Mouse (Mus musculus) embryonic facial prominence, embryonic 15.5 days (tissue): Measurements from ENCODE around the gene Galnt6. TPM values are rescaled to one million over a fixed set of nuclear protein-coding genes. Genes with fewer than 3 reads are reported as not detected.
"Not testable (repeated sequence)": the region's sequence is repeated elsewhere in the genome, so short reads cannot be mapped to it uniquely, and the experiment has no call there.

ENCODE experiments used
- ATAC-seq: fragments of 200-750 bp; cut with Nextera tagmentation; 2 replicates; pipeline ENCODE4 v1.8.0; 2017; ENCODE audit warnings: low read depth, moderate TSS enrichment; ENCODE audit not compliant: insufficient number of reproducible peaks, low FRiP score, low TSS enrichment
- H3K27ac ChIP-seq: fragments of 300-500 bp; sonication (generic); replicated peaks from 2 replicates; pipeline ENCODE4 v1.5.1; 2015; ENCODE audit warnings: mild to moderate bottlenecking, inconsistent platforms
- H3K27me3 ChIP-seq: fragments of 300-500 bp; sonication (generic); 2 replicates; pipeline ENCODE4 v1.6.1; 2015; ENCODE audit warnings: inconsistent platforms
- H3K36me3 ChIP-seq: fragments of 300-500 bp; sonication (generic); 2 replicates; pipeline ENCODE4 v1.6.1; 2015; ENCODE audit warnings: mild to moderate bottlenecking, inconsistent platforms
- H3K4me1 ChIP-seq: fragments of 300-500 bp; sonication (generic); 2 replicates; pipeline ENCODE4 v1.6.1; 2015; ENCODE audit warnings: inconsistent platforms
- H3K4me2 ChIP-seq: fragments of 300-500 bp; sonication (generic); replicated peaks from 2 replicates; pipeline ENCODE4 v1.6.1; 2015; ENCODE audit warnings: mild to moderate bottlenecking, inconsistent platforms
- H3K4me3 ChIP-seq: fragments of 300-500 bp; sonication (generic); replicated peaks from 2 replicates; pipeline ENCODE4 v1.5.1; 2015; ENCODE audit warnings: mild to moderate bottlenecking, inconsistent platforms
- H3K9ac ChIP-seq: fragments of 300-500 bp; sonication (generic); 2 replicates; pipeline ENCODE4 v1.6.1; 2015; ENCODE audit warnings: inconsistent platforms
- H3K9me3 ChIP-seq: fragments of 300-500 bp; sonication (generic); replicated peaks from 2 replicates; pipeline ENCODE4 v1.6.1; 2016; ENCODE audit warnings: inconsistent platforms
- WGBS: fragments of 180-500 bp; shearing (Covaris S2); methylation state at CpG from one replicate; pipeline ENCODE4 v1.1.7; 2015; 5-methylcytosine and 5-hydroxymethylcytosine counted together
- polyA plus RNA-seq: library from polyadenylated mRNA; unstranded; fragments of >200 nt; fragmentation: Nextera tagmentation; extraction: Ambion mirVana; gene quantifications from 2 replicates; pipeline ENCODE4 v1.2.1, GENCODE M21; 2015

The Galnt6 gene
- polyA plus RNA-seq = 4.0 and 4.5 TPM in 2 replicates

- no peak for ATAC-seq
- Histone ChIP-seq H3K36me3 (no peaks in the 10 kb centered on the region), H3K27me3 (peaks cover 38% of the 10 kb centered on the region), H3K4me1 (peaks cover 14% of the 10 kb centered on the region), H3K9ac (no peak within 1 kb of the TSS), H3K4me3 (peak within 1 kb of the TSS; percentile 39), H3K27ac (no peak within 1 kb of the TSS), H3K4me2 (peak within 1 kb of the TSS; percentile 58), H3K9me3 (no peaks in the 10 kb centered on the region)
- WGBS = 4% methylated on average over 55 of the region's 57 CpGs
Observed at GRCm38 (mm10) chr15:100729281-100729985, at the start of gene Galnt6. TSS of gene Galnt6 (minus strand) at chr15:100729376.

DNA sequence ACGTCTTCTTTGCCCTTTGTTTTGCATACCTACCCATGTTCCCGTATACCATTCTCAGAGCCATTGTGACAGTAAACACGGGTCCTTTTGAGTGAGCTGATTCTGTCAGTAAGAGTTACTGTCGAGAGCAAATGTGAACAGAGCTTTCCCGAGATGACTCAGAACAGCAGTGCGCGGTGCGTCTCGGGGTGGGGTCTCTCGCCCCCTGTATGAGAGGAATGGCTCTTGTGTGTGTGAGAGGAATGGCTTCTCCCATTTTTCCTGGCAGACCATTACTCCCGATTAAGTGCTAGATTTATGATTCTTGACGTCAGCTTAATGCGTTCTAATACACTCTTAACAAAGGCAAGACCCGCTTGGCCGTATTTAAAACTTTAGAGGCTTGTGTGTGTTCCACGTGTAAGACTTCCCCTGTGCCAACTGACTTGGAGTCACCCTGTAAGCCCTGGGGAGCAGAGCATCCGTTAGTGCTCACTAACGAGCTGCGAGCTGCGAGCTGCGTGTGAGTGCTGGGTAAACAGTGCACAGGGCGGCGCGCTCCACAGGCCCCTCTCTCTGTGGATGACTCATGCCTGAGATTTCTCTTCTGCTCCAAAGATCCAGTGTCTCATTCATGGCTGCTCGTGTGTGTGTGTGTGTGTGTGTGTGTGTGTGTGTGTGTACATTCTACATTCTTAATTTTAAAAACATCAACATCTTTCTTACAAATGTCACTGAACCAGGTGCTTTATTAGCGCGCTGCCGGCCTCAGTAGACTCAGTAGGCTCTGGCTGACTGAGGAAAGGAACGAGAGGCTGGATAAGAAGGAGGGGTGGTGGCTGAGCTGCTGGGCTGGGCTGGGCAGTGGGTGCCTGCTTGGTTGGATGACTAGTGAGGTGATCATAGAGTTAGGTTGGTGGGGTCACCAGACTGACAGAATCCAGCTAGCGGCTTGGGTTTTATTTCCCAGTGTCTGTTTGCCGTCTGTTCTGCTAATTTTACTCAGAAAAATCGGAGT is 48.1 kb upstream of the Galnt6 start:
- no peak overlapping the region for H3K4me2 ChIP-seq
- WGBS = 65% methylated on average over 32 of the region's 32 CpGs
- ATAC-seq = peak; percentile 48; the same call in 1 of the 2 replicates

GRCm38 (mm10) chr15:100776424-100776823 is 47.2 kb upstream of the Galnt6 start:
- H3K9me3 ChIP-seq = no peaks in the 10 kb centered on the region
- no peak overlapping the region for H3K4me3 ChIP-seq
- H3K4me2 ChIP-seq = no peak overlapping the region
- H3K36me3 ChIP-seq = no peaks in the 10 kb centered on the region
- no peak overlapping the region for H3K9ac ChIP-seq
- WGBS = 83% methylated on average over 3 of the region's 3 CpGs
- ATAC-seq = no peak
- H3K4me1 ChIP-seq = peaks cover 8% of the 10 kb centered on the region; the same call in 1 of the 2 replicates
- H3K27ac ChIP-seq = no peak overlapping the region
- no peaks in the 10 kb centered on the region for H3K27me3 ChIP-seq

More for the DNA sequence above, 48.1 kb upstream of the Galnt6 start:
- H3K27me3 ChIP-seq = no peaks in the 10 kb centered on the region
- H3K27ac ChIP-seq = no peak overlapping the region
- no peak overlapping the region for H3K4me3 ChIP-seq
- H3K36me3 ChIP-seq = no peaks in the 10 kb centered on the region
- H3K4me1 ChIP-seq = peaks cover 8% of the 10 kb centered on the region; the same call in 1 of the 2 replicates
- no peaks in the 10 kb centered on the region for H3K9me3 ChIP-seq
- no peak overlapping the region for H3K9ac ChIP-seq

DNA sequence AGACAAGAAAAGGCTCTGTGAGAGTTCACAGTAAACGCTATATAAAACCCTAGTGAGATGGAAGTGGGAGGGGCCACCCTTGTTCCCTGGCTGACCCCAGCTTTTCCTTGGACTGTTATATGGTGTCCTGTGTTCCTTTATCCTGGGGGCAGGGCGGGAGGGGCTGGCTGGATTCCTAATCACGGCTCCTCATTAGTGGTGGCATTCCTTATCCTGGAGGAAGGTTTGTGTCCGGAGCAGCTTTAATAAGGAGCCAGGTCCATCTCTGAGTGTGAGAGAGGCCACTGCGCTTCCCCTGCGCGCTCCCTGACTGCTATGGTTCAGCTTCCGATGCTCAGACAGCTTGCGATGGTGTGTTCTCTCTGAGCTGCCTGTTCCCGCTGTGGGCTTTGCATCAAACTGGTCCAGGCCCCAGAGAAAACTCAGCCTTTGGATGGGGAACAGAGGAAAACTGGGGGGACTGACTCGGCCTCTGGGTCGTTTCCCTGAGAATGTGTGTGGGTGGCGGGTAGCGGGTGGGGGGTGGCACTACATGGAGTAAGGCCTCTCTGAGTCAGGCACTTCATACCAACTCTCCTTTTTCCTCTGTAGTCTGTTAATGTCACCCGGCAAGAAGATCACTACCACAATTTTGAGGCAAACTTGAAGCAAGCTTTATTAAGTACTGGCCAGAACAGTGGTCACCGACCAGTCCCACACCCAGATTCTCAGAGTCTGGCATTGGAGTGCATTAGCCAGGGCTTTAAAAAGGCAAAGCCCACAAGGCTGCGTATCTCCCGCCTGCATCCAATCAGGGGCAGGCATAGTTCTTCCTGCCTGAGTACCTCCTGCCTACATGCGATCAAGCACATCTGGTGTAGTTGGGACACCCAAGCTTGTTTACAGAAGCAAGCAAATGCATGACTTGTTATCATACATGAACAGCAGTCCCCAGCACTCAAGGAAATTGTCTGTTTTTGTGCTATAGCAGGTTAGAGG is 46.3 kb upstream of the Galnt6 start:
- peaks cover 8% of the 10 kb centered on the region; the same call in 1 of the 2 replicates for H3K4me1 ChIP-seq
- no peak overlapping the region for H3K9ac ChIP-seq
- ATAC-seq = no peak
- 36% methylated on average over 19 of the region's 19 CpGs for WGBS
- no peaks in the 10 kb centered on the region for H3K36me3 ChIP-seq
- H3K27ac ChIP-seq = no peak overlapping the region
- H3K4me3 ChIP-seq = no peak overlapping the region
- no peak overlapping the region for H3K4me2 ChIP-seq
- no peaks in the 10 kb centered on the region for H3K27me3 ChIP-seq
- no peaks in the 10 kb centered on the region for H3K9me3 ChIP-seq

GRCm38 (mm10) chr15:100773859-100774258 is 44.7 kb upstream of the Galnt6 start:
- ATAC-seq, H3K27ac ChIP-seq, H3K4me1 ChIP-seq, H3K36me3 ChIP-seq, H3K4me3 ChIP-seq, H3K9me3 ChIP-seq, H3K27me3 ChIP-seq, H3K4me2 ChIP-seq, H3K9ac ChIP-seq: not testable (repeated sequence)
- WGBS = 95% methylated on average over 6 of the region's 6 CpGs

DNA sequence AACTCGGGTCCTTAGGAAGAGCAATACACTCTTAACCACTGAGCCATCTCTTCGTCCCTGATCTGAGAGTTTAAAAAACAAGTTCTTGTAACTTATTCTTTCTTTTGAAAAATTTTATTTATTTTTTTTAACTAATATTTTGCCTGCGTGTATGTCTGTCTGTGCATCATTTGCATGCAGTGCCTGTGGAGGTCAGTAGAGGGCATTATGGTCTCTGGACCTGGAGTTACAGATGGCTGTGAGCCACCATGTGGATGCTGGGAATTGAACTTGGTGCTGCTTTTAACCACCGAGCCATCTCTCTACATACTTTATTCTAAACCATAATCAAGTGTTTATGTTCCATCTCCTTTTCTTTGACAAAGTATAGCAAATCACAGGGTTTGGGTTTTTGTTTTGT is 43.5 kb upstream of the Galnt6 start:
- Histone ChIP-seq H3K9me3 (no peaks in the 10 kb centered on the region), H3K4me3 (no peak overlapping the region), H3K27me3 (no peaks in the 10 kb centered on the region), H3K4me2 (no peak overlapping the region), H3K9ac (no peak overlapping the region), H3K27ac (no peak overlapping the region), H3K4me1 (peaks cover 6% of the 10 kb centered on the region; the same call in 1 of the 2 replicates), H3K36me3 (no peaks in the 10 kb centered on the region)
- no peak for ATAC-seq
- 91% methylated on average over 4 of the region's 4 CpGs for WGBS

DNA sequence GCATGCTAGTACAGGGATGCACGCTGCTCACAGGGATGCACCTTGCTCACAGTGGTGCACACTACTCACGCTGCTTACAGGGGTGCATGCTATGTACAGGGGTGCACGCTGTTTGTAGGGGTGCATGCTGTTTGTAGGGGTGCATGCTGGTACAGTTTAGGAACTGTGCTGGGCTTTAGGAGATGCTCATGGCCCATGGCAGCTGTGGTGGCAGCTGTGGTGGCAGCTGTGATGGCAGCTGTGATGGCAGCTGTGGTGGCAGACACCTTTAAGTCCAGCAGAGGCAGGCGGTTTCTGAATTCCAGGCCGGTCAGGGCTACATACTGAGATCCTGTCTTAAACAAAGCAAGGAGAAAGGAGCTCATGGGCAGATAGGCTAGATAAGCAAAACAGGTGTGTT is 41.2 kb upstream of the Galnt6 start:
- Histone ChIP-seq H3K27me3 (no peaks in the 10 kb centered on the region), H3K4me2 (no peak overlapping the region), H3K9ac (no peak overlapping the region), H3K4me1 (peaks cover 3% of the 10 kb centered on the region; the same call in 1 of the 2 replicates), H3K9me3 (no peaks in the 10 kb centered on the region), H3K27ac (no peak overlapping the region), H3K4me3 (no peak overlapping the region), H3K36me3 (no peaks in the 10 kb centered on the region)
- ATAC-seq = no peak
- 91% methylated on average over 5 of the region's 5 CpGs for WGBS

DNA sequence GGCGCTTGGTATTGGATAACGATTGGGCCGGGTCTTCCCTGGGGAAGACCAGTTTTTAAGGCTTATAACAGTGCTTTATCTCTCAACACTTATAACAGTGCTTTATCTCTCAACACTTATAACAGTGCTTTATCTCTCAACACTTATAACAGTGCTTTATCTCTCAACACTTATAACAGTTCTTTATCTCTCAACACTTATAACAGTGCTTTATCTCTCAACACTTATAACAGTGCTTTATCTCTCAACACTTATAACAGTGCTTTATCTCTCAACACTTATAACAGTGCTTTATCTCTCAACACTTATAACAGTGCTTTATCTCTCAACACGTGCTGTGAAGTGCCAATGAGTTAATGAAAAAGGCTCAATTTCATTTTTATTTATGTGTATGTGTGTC is 39.8 kb upstream of the Galnt6 start:
- not testable (repeated sequence) for H3K4me1 ChIP-seq, ATAC-seq, H3K27me3 ChIP-seq, H3K4me2 ChIP-seq, H3K9me3 ChIP-seq, H3K9ac ChIP-seq, H3K27ac ChIP-seq, H3K36me3 ChIP-seq, H3K4me3 ChIP-seq
- WGBS = 85% methylated on average over 4 of the region's 4 CpGs

DNA sequence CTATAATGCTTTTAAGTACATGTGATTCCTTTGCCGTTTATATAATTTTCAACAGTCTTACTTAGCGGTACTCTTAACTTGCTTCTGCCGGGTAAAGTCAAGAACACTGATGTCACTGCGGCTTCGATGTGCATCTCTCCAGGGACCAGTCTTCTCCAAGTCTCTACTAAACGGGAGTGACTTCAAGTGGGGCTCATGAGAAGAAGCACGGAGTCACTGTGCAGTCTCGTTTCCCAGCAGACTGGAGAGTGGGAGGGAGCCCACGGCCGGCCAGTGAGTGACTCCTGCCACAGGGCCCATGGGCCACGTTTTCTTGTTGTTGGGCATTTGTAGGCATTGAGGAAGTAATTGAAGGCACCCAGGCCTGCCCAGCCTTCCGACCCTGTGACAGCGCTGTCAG is 38.7 kb upstream of the Galnt6 start:
- no peak overlapping the region for H3K9ac ChIP-seq
- H3K4me1 ChIP-seq = no peaks in the 10 kb centered on the region
- no peak for ATAC-seq
- no peak overlapping the region for H3K4me3 ChIP-seq
- WGBS = 81% methylated on average over 13 of the region's 13 CpGs
- H3K36me3 ChIP-seq = no peaks in the 10 kb centered on the region
- no peak overlapping the region for H3K27ac ChIP-seq
- H3K4me2 ChIP-seq = no peak overlapping the region
- H3K27me3 ChIP-seq = no peaks in the 10 kb centered on the region
- H3K9me3 ChIP-seq = no peaks in the 10 kb centered on the region

DNA sequence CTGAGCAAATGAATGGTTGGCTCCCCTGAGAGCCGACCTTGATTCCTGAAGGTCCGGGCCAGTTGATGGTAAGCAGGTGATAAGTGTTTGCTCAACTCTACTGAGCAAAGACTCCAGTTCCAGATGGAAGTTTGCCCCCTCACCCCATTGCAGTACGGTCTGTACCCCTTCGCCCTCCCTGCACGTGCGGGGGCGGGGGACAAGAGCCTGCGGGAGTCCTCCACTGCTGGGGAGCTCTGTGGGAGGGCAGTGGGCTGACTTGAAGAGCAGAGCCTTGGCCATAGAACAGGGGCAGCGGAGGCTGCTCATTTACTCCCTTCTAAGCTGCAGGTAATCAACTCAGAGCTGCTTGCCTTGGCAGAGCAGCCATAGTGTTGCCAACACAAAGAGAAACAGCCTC is 37.6 kb upstream of the Galnt6 start:
- H3K9ac ChIP-seq = no peak overlapping the region
- WGBS = 67% methylated on average over 9 of the region's 9 CpGs
- no peak overlapping the region for H3K27ac ChIP-seq
- H3K27me3 ChIP-seq = peaks cover 5% of the 10 kb centered on the region
- no peak for ATAC-seq
- H3K9me3 ChIP-seq = no peaks in the 10 kb centered on the region
- no peak overlapping the region for H3K4me3 ChIP-seq
- no peak overlapping the region for H3K4me2 ChIP-seq
- H3K4me1 ChIP-seq = peaks cover 6% of the 10 kb centered on the region
- no peaks in the 10 kb centered on the region for H3K36me3 ChIP-seq
